Mouse (Mus musculus) sigmoid colon, adult 10 weeks (tissue): ENCODE measurements around the gene Adamts16. TPM values are rescaled to one million over a fixed set of nuclear protein-coding genes. Genes with fewer than 3 reads are reported as not detected.

Source experiments
- polyA plus RNA-seq: library from polyadenylated mRNA; stranded (reverse); fragments of 350-450 nt; fragmentation: Illumina TruSeq; extraction: RNeasy Lipid Tissue Mini Kit (QIAGEN cat#74804); gene quantifications from one replicate; pipeline ENCODE4 v1.2.3, GENCODE M21; 2014; ENCODE audit warnings: low read depth, low replicate concordance

Gene Adamts16
- 0.35 TPM for polyA plus RNA-seq

DNA sequence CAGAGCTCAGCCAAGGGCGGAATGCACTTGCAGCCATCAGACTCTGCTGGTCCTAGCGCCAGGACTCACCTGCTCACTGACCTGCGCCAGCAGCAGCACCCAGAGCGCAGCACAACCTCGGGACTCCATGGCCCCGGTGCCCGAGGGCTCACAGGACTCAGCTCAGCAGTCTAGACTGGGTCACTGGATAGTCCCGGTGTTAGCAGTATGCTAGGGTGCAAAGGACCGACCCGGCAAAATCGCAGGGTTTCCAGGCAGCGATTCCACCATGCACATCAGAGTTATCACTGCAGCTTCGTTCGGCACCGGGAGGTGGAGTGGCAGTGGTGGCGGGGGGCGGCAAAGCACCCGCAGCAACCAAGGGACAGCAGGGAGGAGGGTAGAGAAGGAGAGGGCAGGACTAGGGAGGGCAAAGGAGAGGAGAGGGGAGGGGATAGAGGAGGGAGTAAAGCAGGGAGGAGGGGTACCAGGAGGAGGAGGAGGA is at the start of gene Adamts16:
Gene Adamts16, minus strand, starts transcription at position 391 of the 484 bp plus-strand sequence.

Other genes with a start within 250 kb of the Adamts16 start
- gene Ice1, start 204.2 kb downstream of the Adamts16 start, polyA plus RNA-seq: 29.7 TPM